Mouse (Mus musculus): Measurements from ENCODE around the gene Gm20547. TPM values are rescaled to one million over a fixed set of nuclear protein-coding genes. Genes with fewer than 3 reads are reported as not detected.
"Not testable (repeated sequence)": the region's sequence is repeated elsewhere in the genome, so short reads cannot be mapped to it uniquely, and the experiment has no call there.

Gm20547 gene
- polyA plus RNA-seq, 1 experiment from 2014 or later = 0.08 TPM

- 92% methylated on average over 5 of the region's 5 CpGs for WGBS
- not testable (repeated sequence) for H3K4me2 ChIP-seq (replicated peaks); H3K9ac ChIP-seq (replicated peaks); H3K9me3 ChIP-seq; H3K27me3 ChIP-seq; H3K4me3 ChIP-seq (replicated peaks); H3K27ac ChIP-seq; H3K36me3 ChIP-seq; ATAC-seq; H3K4me1 ChIP-seq (replicated peaks)
These were observed 71.4 kb downstream of the Gm20547 start for GRCm38 (mm10) chr17:34810411-34810810.

- no peak overlapping the region for H3K27ac ChIP-seq
- WGBS = 85% methylated on average over 6 of the region's 6 CpGs
These were observed 73.1 kb downstream of the Gm20547 start for GRCm38 (mm10) chr17:34808599-34809205.

GRCm38 (mm10) chr17:34807176-34807575 lies 74.7 kb downstream of the Gm20547 start:
- ATAC-seq = no peak
- H3K27ac ChIP-seq = no peak overlapping the region
- no peak overlapping the region for H3K9ac ChIP-seq (replicated peaks)
- no peaks in the 10 kb centered on the region for H3K27me3 ChIP-seq
- H3K36me3 ChIP-seq = no peaks in the 10 kb centered on the region
- H3K4me1 ChIP-seq (replicated peaks) = no peaks in the 10 kb centered on the region
- WGBS = 71% methylated on average over 3 of the region's 3 CpGs
- no peak overlapping the region for H3K4me3 ChIP-seq (replicated peaks)
- H3K9me3 ChIP-seq = no peaks in the 10 kb centered on the region
- no peak overlapping the region for H3K4me2 ChIP-seq (replicated peaks)

More at GRCm38 (mm10) chr17:34808599-34809205, 73.1 kb downstream of the Gm20547 start:
- Histone ChIP-seq H3K9ac (replicated peaks) (no peak overlapping the region), H3K4me3 (replicated peaks) (no peak overlapping the region), H3K4me2 (replicated peaks) (no peak overlapping the region), H3K36me3 (no peaks in the 10 kb centered on the region), H3K9me3 (no peaks in the 10 kb centered on the region), H3K4me1 (replicated peaks) (no peaks in the 10 kb centered on the region), H3K27me3 (no peaks in the 10 kb centered on the region)
- ATAC-seq = no peak

Small RNA genes lying within 50 kb of the gene (microRNA-seq; reads per million reads assigned to microRNA genes)
- not detected for gene Mir6970
- 2.7 reads per million, percentile 9 among the genes with 10 or more reads in this experiment for gene Mir6971
- gene Mir6972 = not detected

Other genes with a start within 250 kb of the Gm20547 start
- 17.0 and 18.9 TPM in 2 replicates for gene Fkbpl, start 237.3 kb downstream of the Gm20547 start, polyA plus RNA-seq (2015; fragmentation: Nextera tagmentation; extraction: Ambion mirVana)
- 118 and 122 TPM in 2 replicates for gene Atf6b, start 234.9 kb downstream of the Gm20547 start, polyA plus RNA-seq (2015; fragmentation: Nextera tagmentation; extraction: Ambion mirVana)
- 0.08 and 0.10 TPM in 2 replicates for gene Tnxb, start 211.5 kb downstream of the Gm20547 start, polyA plus RNA-seq (2015; fragmentation: Nextera tagmentation; extraction: Ambion mirVana)
- not detected in 2 replicates for gene C4b, start 138.2 kb downstream of the Gm20547 start, polyA plus RNA-seq (2015; fragmentation: Nextera tagmentation; extraction: Ambion mirVana)
- not detected in 2 replicates for gene Cyp21a1, start 77.5 kb downstream of the Gm20547 start, polyA plus RNA-seq (2015; fragmentation: Nextera tagmentation; extraction: Ambion mirVana)
- 38.5 and 40.5 TPM in 2 replicates for gene Stk19, start 45.1 kb downstream of the Gm20547 start, polyA plus RNA-seq (2015; fragmentation: Nextera tagmentation; extraction: Ambion mirVana)
- 74.7 and 76.1 TPM in 2 replicates for gene Dxo, start 45.0 kb downstream of the Gm20547 start, polyA plus RNA-seq (2015; fragmentation: Nextera tagmentation; extraction: Ambion mirVana)
- gene Skiv2l, start 31.8 kb downstream of the Gm20547 start, polyA plus RNA-seq (2015; fragmentation: Nextera tagmentation; extraction: Ambion mirVana) = 59.3 and 61.3 TPM in 2 replicates
- gene Nelfe, start 31.7 kb downstream of the Gm20547 start, polyA plus RNA-seq (2015; fragmentation: Nextera tagmentation; extraction: Ambion mirVana) = 95.0 and 100 TPM in 2 replicates
- gene Cfb, start 19.5 kb downstream of the Gm20547 start, polyA plus RNA-seq (2015; fragmentation: Nextera tagmentation; extraction: Ambion mirVana) = 1.7 and 2.2 TPM in 2 replicates
- 13.2 and 16.3 TPM in 2 replicates for gene Zbtb12, start 2.6 kb downstream of the Gm20547 start, polyA plus RNA-seq (2015; fragmentation: Nextera tagmentation; extraction: Ambion mirVana)
- gene C2, start 16.2 kb upstream of the Gm20547 start, polyA plus RNA-seq (2015; fragmentation: Nextera tagmentation; extraction: Ambion mirVana) = 1.2 and 2.1 TPM in 2 replicates
- 105 and 114 TPM in 2 replicates for gene Ehmt2, start 16.4 kb upstream of the Gm20547 start, polyA plus RNA-seq (2015; fragmentation: Nextera tagmentation; extraction: Ambion mirVana)
- gene Slc44a4, start 32.4 kb upstream of the Gm20547 start, polyA plus RNA-seq (2015; fragmentation: Nextera tagmentation; extraction: Ambion mirVana) = 0.09 TPM in 1 of 2 replicates, not detected in the other
- gene Neu1, start 49.2 kb upstream of the Gm20547 start, polyA plus RNA-seq (2015; fragmentation: Nextera tagmentation; extraction: Ambion mirVana) = 25.5 and 25.9 TPM in 2 replicates
- 0.10 and 0.11 TPM in 2 replicates for gene Hspa1b, start 77.2 kb upstream of the Gm20547 start, polyA plus RNA-seq (2015; fragmentation: Nextera tagmentation; extraction: Ambion mirVana)
- gene Gm20481, start 87.9 kb upstream of the Gm20547 start, polyA plus RNA-seq (2015; fragmentation: Nextera tagmentation; extraction: Ambion mirVana) = not detected in 2 replicates
- 2.8 and 2.9 TPM in 2 replicates for gene Hspa1a, start 90.1 kb upstream of the Gm20547 start, polyA plus RNA-seq (2015; fragmentation: Nextera tagmentation; extraction: Ambion mirVana)
- gene Hspa1l, start 90.7 kb upstream of the Gm20547 start, polyA plus RNA-seq (2015; fragmentation: Nextera tagmentation; extraction: Ambion mirVana) = 0.55 and 1.5 TPM in 2 replicates
- gene Lsm2, start 99.8 kb upstream of the Gm20547 start, polyA plus RNA-seq (2015; fragmentation: Nextera tagmentation; extraction: Ambion mirVana) = 141 and 150 TPM in 2 replicates
- 61.0 and 69.1 TPM in 2 replicates for gene Vars, start 118.9 kb upstream of the Gm20547 start, polyA plus RNA-seq (2015; fragmentation: Nextera tagmentation; extraction: Ambion mirVana)
- gene Vwa7, start 134.5 kb upstream of the Gm20547 start, polyA plus RNA-seq (2015; fragmentation: Nextera tagmentation; extraction: Ambion mirVana) = 0.13 and 0.20 TPM in 2 replicates
- gene Sapcd1, start 146.0 kb upstream of the Gm20547 start, polyA plus RNA-seq (2015; fragmentation: Nextera tagmentation; extraction: Ambion mirVana) = 3.8 and 4.3 TPM in 2 replicates
- 3.3 and 3.7 TPM in 2 replicates for gene Msh5, start 164.7 kb upstream of the Gm20547 start, polyA plus RNA-seq (2015; fragmentation: Nextera tagmentation; extraction: Ambion mirVana)
- 93.7 and 99.6 TPM in 2 replicates for gene Clic1, start 167.9 kb upstream of the Gm20547 start, polyA plus RNA-seq (2015; fragmentation: Nextera tagmentation; extraction: Ambion mirVana)
- 501 and 531 TPM in 2 replicates for gene Ddah2, start 177.0 kb upstream of the Gm20547 start, polyA plus RNA-seq (2015; fragmentation: Nextera tagmentation; extraction: Ambion mirVana)
- gene Ly6g6c, start 183.3 kb upstream of the Gm20547 start, polyA plus RNA-seq (2015; fragmentation: Nextera tagmentation; extraction: Ambion mirVana) = not detected in 2 replicates
- gene Mpig6b, start 184.1 kb upstream of the Gm20547 start, polyA plus RNA-seq (2015; fragmentation: Nextera tagmentation; extraction: Ambion mirVana) = 0.45 and 0.50 TPM in 2 replicates
- 0.18 and 0.32 TPM in 2 replicates for gene Ly6g6e, start 194.9 kb upstream of the Gm20547 start, polyA plus RNA-seq (2015; fragmentation: Nextera tagmentation; extraction: Ambion mirVana)
- 1.0 and 1.9 TPM in 2 replicates for gene Ly6g6d, start 196.0 kb upstream of the Gm20547 start, polyA plus RNA-seq (2015; fragmentation: Nextera tagmentation; extraction: Ambion mirVana)
- 0.18 and 0.19 TPM in 2 replicates for gene Ly6g6f, start 203.6 kb upstream of the Gm20547 start, polyA plus RNA-seq (2015; fragmentation: Nextera tagmentation; extraction: Ambion mirVana)
- gene Abhd16a, start 207.2 kb upstream of the Gm20547 start, polyA plus RNA-seq (2015; fragmentation: Nextera tagmentation; extraction: Ambion mirVana) = 85.1 and 86.5 TPM in 2 replicates
- not detected in 2 replicates for gene Ly6g5c, start 226.2 kb upstream of the Gm20547 start, polyA plus RNA-seq (2015; fragmentation: Nextera tagmentation; extraction: Ambion mirVana)
- 1.4 and 1.7 TPM in 2 replicates for gene Ly6g5b, start 233.4 kb upstream of the Gm20547 start, polyA plus RNA-seq (2015; fragmentation: Nextera tagmentation; extraction: Ambion mirVana)
- 27.1 and 30.4 TPM in 2 replicates for gene Gpank1, start 239.4 kb upstream of the Gm20547 start, polyA plus RNA-seq (2015; fragmentation: Nextera tagmentation; extraction: Ambion mirVana)
- 293 and 316 TPM in 2 replicates for gene Csnk2b, start 240.0 kb upstream of the Gm20547 start, polyA plus RNA-seq (2015; fragmentation: Nextera tagmentation; extraction: Ambion mirVana)
- 9.2 and 9.4 TPM in 2 replicates for gene D17H6S53E, start 244.3 kb upstream of the Gm20547 start, polyA plus RNA-seq (2015; fragmentation: Nextera tagmentation; extraction: Ambion mirVana)

Data from midbrain, embryonic 13.5 days (tissue).